Mouse (Mus musculus) testis, postnatal 14 days (tissue): ENCODE results near the gene Lmo2.
A peak's percentile ranks its signal among the peaks of the same experiment; 100 is the strongest.

ENCODE experiments used
- DNase-seq: peaks from one replicate; pipeline ENCODE4 v3.0.0; 2021; ENCODE audit warnings: low spot score

The Lmo2 gene

GRCm38 (mm10) chr2:103941085-103941484 is 16.7 kb upstream of the Lmo2 start:
- DNase-seq, result no peak

- DNase-seq, result no peak
Measured at GRCm38 (mm10) chr2:103944859-103945258, 12.9 kb upstream of the Lmo2 start.

GRCm38 (mm10) chr2:103945571-103946092 is 12.2 kb upstream of the Lmo2 start:
- DNase-seq, result peak; percentile 53

- no peak for DNase-seq
Measured at GRCm38 (mm10) chr2:103946892-103947291, 10.9 kb upstream of the Lmo2 start.

GRCm38 (mm10) chr2:103947982-103948655 is 9.7 kb upstream of the Lmo2 start:
- DNase-seq, result no peak

GRCm38 (mm10) chr2:103953050-103953835 is 4.5 kb upstream of the Lmo2 start:
- DNase-seq, result no peak

- DNase-seq, result no peak
Measured at GRCm38 (mm10) chr2:103955714-103956113, 2.1 kb upstream of the Lmo2 start.

- DNase-seq, result no peak
Measured at GRCm38 (mm10) chr2:103956867-103957266, 919 bp upstream of the Lmo2 start.

- DNase-seq, result no peak
Measured at GRCm38 (mm10) chr2:103958634-103959033, 848 bp downstream of the Lmo2 start.

GRCm38 (mm10) chr2:103959066-103959465 is 1.3 kb downstream of the Lmo2 start:
- DNase-seq, result no peak

- no peak for DNase-seq
Measured at GRCm38 (mm10) chr2:103959574-103959973, 1.8 kb downstream of the Lmo2 start.

- no peak for DNase-seq
Measured at GRCm38 (mm10) chr2:103962349-103962748, 4.6 kb downstream of the Lmo2 start.

- DNase-seq, result no peak
Measured at GRCm38 (mm10) chr2:103965391-103965790, 7.6 kb downstream of the Lmo2 start.

- DNase-seq, result no peak
Measured at GRCm38 (mm10) chr2:103968186-103968585, 10.4 kb downstream of the Lmo2 start.

- no peak for DNase-seq
Measured at GRCm38 (mm10) chr2:103968919-103969436, 11.2 kb downstream of the Lmo2 start.

GRCm38 (mm10) chr2:103969437-103970040 is 11.8 kb downstream of the Lmo2 start:
- DNase-seq, result peak; percentile 48

GRCm38 (mm10) chr2:103970041-103970790 is 12.4 kb downstream of the Lmo2 start:
- peak; percentile 23 for DNase-seq

GRCm38 (mm10) chr2:103970791-103971649 is 13.2 kb downstream of the Lmo2 start:
- DNase-seq, result no peak

GRCm38 (mm10) chr2:103971838-103972237 is 14.1 kb downstream of the Lmo2 start:
- no peak for DNase-seq

GRCm38 (mm10) chr2:103975904-103976303 is 18.1 kb downstream of the Lmo2 start:
- no peak for DNase-seq

GRCm38 (mm10) chr2:103977216-103977615 is 19.4 kb downstream of the Lmo2 start:
- DNase-seq, result no peak
